Mouse (Mus musculus) stomach, embryonic 15.5 days (tissue): ENCODE results near the gene 4930578C19Rik. TPM values are rescaled to one million over a fixed set of nuclear protein-coding genes. Genes with fewer than 3 reads are reported as not detected.

ENCODE experiments used
- ATAC-seq: fragments of 200-750 bp; cut with Nextera tagmentation; 2 replicates; pipeline ENCODE4 v1.8.0; 2017; ENCODE audit warnings: low read depth, moderate number of reproducible peaks, moderate TSS enrichment; ENCODE audit not compliant: insufficient read depth, low FRiP score
- H3K27ac ChIP-seq: fragments of 300-500 bp; sonication (generic); 2 replicates; pipeline ENCODE4 v1.5.1; 2015; ENCODE audit warnings: mild to moderate bottlenecking, inconsistent platforms
- H3K27me3 ChIP-seq: fragments of 300-500 bp; sonication (generic); replicated peaks from 2 replicates; pipeline ENCODE4 v1.6.1; 2015; ENCODE audit warnings: inconsistent platforms
- H3K36me3 ChIP-seq: fragments of 300-500 bp; sonication (generic); 2 replicates; pipeline ENCODE4 v1.6.1; 2015; ENCODE audit warnings: inconsistent platforms
- H3K4me1 ChIP-seq: fragments of 300-500 bp; sonication (generic); 2 replicates; pipeline ENCODE4 v1.6.1; 2015; ENCODE audit warnings: inconsistent platforms
- H3K4me2 ChIP-seq: fragments of 300-500 bp; sonication (generic); 2 replicates; pipeline ENCODE4 v1.6.1; 2015; ENCODE audit warnings: mild to moderate bottlenecking, inconsistent platforms
- H3K4me3 ChIP-seq: fragments of 300-500 bp; sonication (generic); replicated peaks from 2 replicates; pipeline ENCODE4 v1.5.1; 2015; ENCODE audit warnings: inconsistent platforms
- H3K9ac ChIP-seq: fragments of 300-500 bp; sonication (generic); 2 replicates; pipeline ENCODE4 v1.6.1; 2015; ENCODE audit warnings: inconsistent platforms
- H3K9me3 ChIP-seq: fragments of 300-500 bp; sonication (generic); 2 replicates; pipeline ENCODE4 v1.6.1; 2016; ENCODE audit warnings: inconsistent platforms
- WGBS: fragments of 180-500 bp; shearing (Covaris S2); methylation state at CpG from one replicate; pipeline ENCODE4 v1.1.7; 2015; 5-methylcytosine and 5-hydroxymethylcytosine counted together
- polyA plus RNA-seq: library from polyadenylated mRNA; unstranded; fragments of >200 nt; fragmentation: Nextera tagmentation; extraction: Ambion mirVana; gene quantifications from 2 replicates; pipeline ENCODE4 v1.2.1, GENCODE M21; 2015

The 4930578C19Rik gene
- 0.59 and 0.71 TPM in 2 replicates for polyA plus RNA-seq

- no peak within 1 kb of the TSS for H3K4me3 ChIP-seq
- no peaks in the 10 kb centered on the region for H3K27me3 ChIP-seq
- no peak within 1 kb of the TSS for H3K4me2 ChIP-seq
- 72% methylated on average over 8 of the region's 8 CpGs for WGBS
- H3K4me1 ChIP-seq: no peaks in the 10 kb centered on the region
- H3K9me3 ChIP-seq: no peaks in the 10 kb centered on the region
- no peak within 1 kb of the TSS for H3K27ac ChIP-seq
- ATAC-seq: no peak
- H3K9ac ChIP-seq: no peak within 1 kb of the TSS
- no peaks in the 10 kb centered on the region for H3K36me3 ChIP-seq
Observed at GRCm38 (mm10) chrX:18461198-18461601, at the start of gene 4930578C19Rik. Gene 4930578C19Rik (minus strand): TSS chrX:18461397.

- Histone ChIP-seq H3K4me2 (no peak overlapping the region), H3K4me1 (no peaks in the 10 kb centered on the region), H3K36me3 (no peaks in the 10 kb centered on the region), H3K9ac (no peak overlapping the region), H3K27me3 (no peaks in the 10 kb centered on the region), H3K27ac (no peak overlapping the region), H3K9me3 (no peaks in the 10 kb centered on the region), H3K4me3 (no peak overlapping the region)
- ATAC-seq: no peak
- 52% methylated on average over 1 of the region's 1 CpGs for WGBS
Observed at GRCm38 (mm10) chrX:18467690-18468089, 6.5 kb upstream of the 4930578C19Rik start.

- no peak overlapping the region for H3K4me3 ChIP-seq
- no peak overlapping the region for H3K27ac ChIP-seq
- no peaks in the 10 kb centered on the region for H3K9me3 ChIP-seq
- no peak overlapping the region for H3K4me2 ChIP-seq
- ATAC-seq: no peak
- no peaks in the 10 kb centered on the region for H3K36me3 ChIP-seq
- H3K4me1 ChIP-seq: no peaks in the 10 kb centered on the region
- 79% methylated on average over 1 of the region's 1 CpGs for WGBS
- H3K9ac ChIP-seq: no peak overlapping the region
- H3K27me3 ChIP-seq: no peaks in the 10 kb centered on the region
Observed at GRCm38 (mm10) chrX:18462879-18463278, 1.7 kb upstream of the 4930578C19Rik start.

- Histone ChIP-seq H3K36me3 (no peaks in the 10 kb centered on the region), H3K4me3 (no peak overlapping the region), H3K27me3 (no peaks in the 10 kb centered on the region), H3K9ac (no peak overlapping the region), H3K4me1 (no peaks in the 10 kb centered on the region), H3K9me3 (no peaks in the 10 kb centered on the region), H3K4me2 (no peak overlapping the region), H3K27ac (no peak overlapping the region)
- no peak for ATAC-seq
- WGBS: 45% methylated on average over 1 of the region's 1 CpGs
Observed at GRCm38 (mm10) chrX:18451559-18451958, 9.6 kb downstream of the 4930578C19Rik start.

- H3K4me2 ChIP-seq: no peak overlapping the region
- no peak overlapping the region for H3K4me3 ChIP-seq
- no peak for ATAC-seq
- 38% methylated on average over 5 of the region's 5 CpGs for WGBS
- no peaks in the 10 kb centered on the region for H3K27me3 ChIP-seq
- H3K36me3 ChIP-seq: no peaks in the 10 kb centered on the region
- H3K9ac ChIP-seq: no peak overlapping the region
- no peaks in the 10 kb centered on the region for H3K4me1 ChIP-seq
- H3K9me3 ChIP-seq: no peaks in the 10 kb centered on the region
- no peak overlapping the region for H3K27ac ChIP-seq
Observed at GRCm38 (mm10) chrX:18442066-18442465, 19.1 kb downstream of the 4930578C19Rik start.

GRCm38 (mm10) chrX:18425451-18425850 is 35.7 kb downstream of the 4930578C19Rik start:
- 87% methylated on average over 3 of the region's 3 CpGs for WGBS
- Histone ChIP-seq H3K9ac (no peak overlapping the region), H3K4me1 (no peaks in the 10 kb centered on the region), H3K27ac (no peak overlapping the region), H3K36me3 (no peaks in the 10 kb centered on the region), H3K4me3 (no peak overlapping the region), H3K27me3 (no peaks in the 10 kb centered on the region), H3K9me3 (no peaks in the 10 kb centered on the region), H3K4me2 (no peak overlapping the region)
- ATAC-seq: no peak

GRCm38 (mm10) chrX:18423206-18423605 is 38.0 kb downstream of the 4930578C19Rik start:
- Histone ChIP-seq H3K4me1 (no peaks in the 10 kb centered on the region), H3K36me3 (no peaks in the 10 kb centered on the region), H3K9me3 (no peaks in the 10 kb centered on the region), H3K4me3 (no peak overlapping the region), H3K4me2 (no peak overlapping the region), H3K9ac (no peak overlapping the region), H3K27me3 (no peaks in the 10 kb centered on the region), H3K27ac (no peak overlapping the region)
- ATAC-seq: no peak
- 87% methylated on average over 4 of the region's 4 CpGs for WGBS

GRCm38 (mm10) chrX:18420161-18420784 is 40.9 kb downstream of the 4930578C19Rik start:
- Histone ChIP-seq H3K4me2 (no peak overlapping the region), H3K9ac (no peak overlapping the region), H3K4me1 (no peaks in the 10 kb centered on the region), H3K4me3 (no peak overlapping the region), H3K27ac (no peak overlapping the region), H3K36me3 (no peaks in the 10 kb centered on the region), H3K9me3 (no peaks in the 10 kb centered on the region), H3K27me3 (no peaks in the 10 kb centered on the region)
- no peak for ATAC-seq
- WGBS: 98% methylated on average over 4 of the region's 4 CpGs

GRCm38 (mm10) chrX:18418977-18419376 is 42.2 kb downstream of the 4930578C19Rik start:
- no peak overlapping the region for H3K4me3 ChIP-seq
- WGBS: 30% methylated on average over 1 of the region's 1 CpGs
- H3K9ac ChIP-seq: no peak overlapping the region
- H3K27me3 ChIP-seq: no peaks in the 10 kb centered on the region
- no peak for ATAC-seq
- no peaks in the 10 kb centered on the region for H3K36me3 ChIP-seq
- H3K27ac ChIP-seq: no peak overlapping the region
- no peaks in the 10 kb centered on the region for H3K4me1 ChIP-seq
- no peaks in the 10 kb centered on the region for H3K9me3 ChIP-seq
- no peak overlapping the region for H3K4me2 ChIP-seq

GRCm38 (mm10) chrX:18414560-18414959 is 46.6 kb downstream of the 4930578C19Rik start:
- 85% methylated on average over 2 of the region's 2 CpGs for WGBS
- Histone ChIP-seq H3K9ac (no peak overlapping the region), H3K4me2 (no peak overlapping the region), H3K9me3 (no peaks in the 10 kb centered on the region), H3K36me3 (no peaks in the 10 kb centered on the region), H3K4me1 (no peaks in the 10 kb centered on the region), H3K27me3 (no peaks in the 10 kb centered on the region), H3K4me3 (no peak overlapping the region), H3K27ac (no peak overlapping the region)
- ATAC-seq: no peak

- ATAC-seq: no peak
- Histone ChIP-seq H3K4me2 (no peak overlapping the region), H3K27me3 (no peaks in the 10 kb centered on the region), H3K36me3 (no peaks in the 10 kb centered on the region), H3K9me3 (no peaks in the 10 kb centered on the region), H3K4me1 (no peaks in the 10 kb centered on the region), H3K9ac (no peak overlapping the region), H3K4me3 (no peak overlapping the region), H3K27ac (no peak overlapping the region)
- 81% methylated on average over 10 of the region's 10 CpGs for WGBS
Observed at GRCm38 (mm10) chrX:18411071-18411840, 49.9 kb downstream of the 4930578C19Rik start.

GRCm38 (mm10) chrX:18409598-18409997 is 51.6 kb downstream of the 4930578C19Rik start:
- Histone ChIP-seq H3K36me3 (no peaks in the 10 kb centered on the region), H3K4me2 (no peak overlapping the region), H3K9me3 (no peaks in the 10 kb centered on the region), H3K27ac (no peak overlapping the region), H3K27me3 (no peaks in the 10 kb centered on the region), H3K4me1 (no peaks in the 10 kb centered on the region), H3K9ac (no peak overlapping the region), H3K4me3 (no peak overlapping the region)
- ATAC-seq: no peak
- WGBS: 50% methylated on average over 2 of the region's 2 CpGs
